12 mouse cellular contexts compared by ENCODE assay signal in the genomic region with DNA sequence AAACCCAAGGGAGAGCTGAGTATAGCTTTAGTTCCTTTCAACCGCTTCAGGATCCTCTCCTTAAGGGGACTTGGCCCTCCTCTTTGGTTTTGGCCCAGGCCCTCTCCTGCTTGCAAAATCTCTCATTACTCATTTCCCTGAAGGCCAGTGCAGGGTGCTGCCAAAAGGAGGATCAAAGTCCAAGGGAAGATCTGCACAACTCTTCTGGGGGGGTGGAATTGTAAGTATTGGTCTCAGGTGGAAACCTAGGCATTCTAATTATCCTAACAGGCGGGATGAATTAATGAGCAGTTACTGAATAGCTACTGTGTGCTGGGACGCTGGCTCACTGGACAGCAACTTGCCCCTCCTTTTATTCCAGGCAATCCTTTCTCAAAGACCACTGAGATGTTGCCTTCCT.
A peak's percentile ranks its signal among the peaks of the same experiment; 100 is the strongest.
DNase-seq lines count a peak whose midpoint lies in the region; ATAC-seq lines count a peak whose summit lies in the region.
"Had no signal": no experiment of that assay in that cellular context is flagged by ENCODE, and none has a peak within 500 bp of the region (broad histone marks: within the 10 kb centered on the region; RNA-seq: fewer than 3 reads in every experiment).

No protein-coding gene starts in this region.

- peaks cover 8% of the 10 kb centered on the region for H3K4me1 ChIP-seq in heart, embryonic 12.5 days (replicated peaks)

- DNase-seq in heart, adult 8-10 months (ENCODE audit: low spot score), result peak; percentile 57
- DNase-seq in ovary, postnatal 36 days (ENCODE audit: low spot score), result peak; percentile 28
- DNase-seq in ovary, postnatal 10 days (ENCODE audit: low spot score), result no peak
- DNase-seq in fat pad, adult 2 months (ENCODE audit: extremely low read depth, low read depth, low spot score), result peak; percentile 66
- peak; percentile 55 to 83 for DNase-seq in kidney, postnatal 25 days
- DNase-seq in cerebellum, postnatal 25 days, result no peak
- no peak for DNase-seq in left cerebral cortex, adult 18-20 months (ENCODE audit: low spot score in 2 of 2)
- DNase-seq: cerebellum, adult 8-10 months; lung, adult 2 months; right cerebral cortex, postnatal 25 days had no signal

- no peaks in the 10 kb centered on the region for H3K36me3 ChIP-seq in heart, embryonic 12.5 days

- 0 out of 2 replicates have a peak, but pooled peaks cover 3% of the 10 kb centered on the region for H3K27me3 ChIP-seq in heart, embryonic 12.5 days (replicated peaks)
- H3K27me3 ChIP-seq: CH12.LX had no signal

- H3K4me3 ChIP-seq in heart, embryonic 12.5 days, result no peak overlapping the region

- H3K27ac ChIP-seq in heart, embryonic 12.5 days (ENCODE audit: poor library complexity, severe bottlenecking), result no peak overlapping the region

- no peak overlapping the region for H3K4me2 ChIP-seq in heart, embryonic 12.5 days

- H3K9me3 ChIP-seq in heart, embryonic 12.5 days (replicated peaks), result no peaks in the 10 kb centered on the region

- WGBS in heart, embryonic 12.5 days, result 79% methylated on average over 3 of the region's 3 CpGs

- H3K9ac ChIP-seq in heart, embryonic 12.5 days, result no peak overlapping the region

- no peak for ATAC-seq in heart, embryonic 12.5 days (ENCODE audit: insufficient number of reproducible peaks, low FRiP score)

Comparison
In these comparisons a context has a peak if more than half of its experiments do, and no peak if none do; other contexts are left out.
1. DNase-seq: peak in heart, adult 8-10 months (single experiment), ovary, postnatal 36 days (single experiment), fat pad, adult 2 months (single experiment) and kidney, postnatal 25 days (2 of 2); none in ovary, postnatal 10 days (single experiment), cerebellum, postnatal 25 days (0 of 2) and left cerebral cortex, adult 18-20 months (0 of 2).